Mouse (Mus musculus): ENCODE measurements around the gene Mturn.

Mturn gene

DNA sequence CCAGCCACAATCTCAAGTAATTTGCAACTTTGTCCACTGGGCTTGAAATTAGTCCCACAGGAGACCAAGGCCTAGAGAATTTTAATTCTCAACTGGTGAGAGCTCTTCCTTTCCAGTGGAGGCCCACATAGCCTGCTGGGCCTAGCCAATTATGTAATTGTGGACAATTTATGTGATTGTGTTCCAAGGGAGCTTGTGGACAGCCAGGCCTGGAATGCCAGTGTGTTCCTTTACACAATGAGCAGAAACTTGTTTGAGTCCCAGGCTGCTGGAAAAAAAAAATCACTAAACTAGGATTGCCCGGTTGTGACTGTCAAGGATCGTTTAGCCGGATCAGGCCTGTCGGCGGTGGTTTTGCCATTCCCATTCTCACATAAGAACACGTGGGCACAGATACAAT is 11.9 kb downstream of the Mturn start:
- in situ Hi-C loops (cut with MboI; ENCODE audit: low sequenced_read_pairs): no loop called here

DNA sequence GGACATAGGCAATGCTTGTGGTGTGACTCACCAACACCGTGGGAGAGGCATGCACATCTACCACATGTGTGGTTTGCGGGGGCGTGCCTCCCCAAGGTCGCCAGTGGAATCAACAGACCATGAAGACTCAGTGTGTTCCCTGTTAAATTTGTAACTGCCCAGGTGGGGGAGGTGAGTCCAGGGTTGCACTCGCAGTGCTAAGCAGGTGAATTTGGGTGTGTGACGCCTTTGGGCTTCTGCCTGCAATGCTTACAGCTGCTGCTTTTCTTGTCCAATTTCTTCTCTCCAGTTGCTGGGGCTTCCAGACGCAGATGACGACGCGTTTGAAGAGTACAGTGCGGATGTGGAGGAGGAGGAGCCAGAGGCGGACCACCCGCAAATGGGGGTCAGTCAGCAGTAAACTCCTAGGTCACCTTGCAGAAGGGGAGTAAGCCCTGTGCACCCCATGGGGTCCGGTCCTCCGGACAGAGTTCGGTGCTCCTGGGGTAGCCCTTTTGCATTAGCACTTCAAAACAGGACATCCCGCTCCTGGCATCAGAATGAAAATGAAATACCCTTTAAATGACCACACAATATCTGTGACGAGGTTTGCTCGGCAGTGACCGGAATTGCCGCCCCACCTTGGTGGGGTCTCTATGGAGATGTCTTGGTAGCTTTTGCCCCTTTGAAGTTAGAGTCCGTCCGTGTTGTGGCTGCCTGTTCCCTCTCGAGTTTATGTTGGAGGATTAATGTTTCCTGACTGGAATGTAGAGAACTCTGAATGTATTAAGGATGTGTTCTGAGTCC is 17.5 kb downstream of the Mturn start:
- in situ Hi-C loops (cut with MboI; ENCODE audit: low sequenced_read_pairs): no loop called here

DNA sequence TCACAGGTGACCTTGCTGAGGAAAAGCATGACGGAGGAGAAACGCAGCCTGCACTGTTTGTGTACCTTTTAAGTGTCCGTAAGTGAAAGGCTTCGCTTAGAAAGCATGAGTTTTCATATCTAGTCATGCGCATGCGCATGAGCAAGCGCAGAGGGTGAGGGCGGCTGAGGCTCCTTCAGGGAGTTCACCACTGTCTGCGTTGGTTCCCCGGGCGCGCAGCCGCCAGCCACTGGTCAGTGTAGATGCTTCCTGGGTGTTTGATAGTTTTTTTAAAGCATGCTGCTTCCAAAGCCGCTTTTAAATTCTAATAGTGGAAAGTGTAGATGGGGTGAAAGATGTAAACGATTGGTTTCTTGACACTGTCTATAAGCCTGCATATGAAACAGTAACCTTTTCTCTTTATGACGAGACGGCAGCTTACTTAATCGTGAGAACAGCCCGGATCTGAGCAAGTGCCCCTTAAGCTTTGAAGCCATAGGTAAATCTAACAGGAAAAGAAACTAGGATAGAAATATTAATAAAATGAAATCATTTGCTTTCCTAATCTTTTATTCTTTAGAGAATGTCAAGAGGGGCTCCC is 18.1 kb downstream of the Mturn start:
- in situ Hi-C loops (cut with MboI; ENCODE audit: low sequenced_read_pairs): loop anchor here (10.0 to 25.0 kb wide), 2 partner anchors 313 to 465 kb away; no protein-coding TSS in a partner anchor

DNA sequence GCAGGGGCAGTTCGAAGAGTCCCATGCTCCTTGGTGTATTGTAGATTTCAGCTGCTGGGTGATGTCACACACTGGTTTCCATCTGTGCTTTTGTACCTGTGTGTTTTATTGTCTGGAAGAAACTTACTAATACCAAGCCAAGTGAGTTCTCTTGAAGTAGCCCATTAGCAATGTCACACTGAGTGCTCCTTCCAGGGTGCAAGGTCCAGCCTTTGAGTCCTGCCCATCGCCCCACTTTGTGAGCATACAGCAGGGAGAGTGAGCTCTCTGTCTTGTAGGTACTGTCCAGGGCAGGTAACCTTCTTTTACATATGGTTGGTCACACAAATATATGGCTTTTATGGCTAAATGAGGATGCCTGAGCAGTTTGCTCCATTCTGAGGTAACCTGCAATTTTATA is 19.1 kb downstream of the Mturn start:
- in situ Hi-C loops (cut with MboI; ENCODE audit: low sequenced_read_pairs): loop anchor here (10.0 to 25.0 kb wide), 2 partner anchors 312 to 464 kb away; no protein-coding TSS in a partner anchor

DNA sequence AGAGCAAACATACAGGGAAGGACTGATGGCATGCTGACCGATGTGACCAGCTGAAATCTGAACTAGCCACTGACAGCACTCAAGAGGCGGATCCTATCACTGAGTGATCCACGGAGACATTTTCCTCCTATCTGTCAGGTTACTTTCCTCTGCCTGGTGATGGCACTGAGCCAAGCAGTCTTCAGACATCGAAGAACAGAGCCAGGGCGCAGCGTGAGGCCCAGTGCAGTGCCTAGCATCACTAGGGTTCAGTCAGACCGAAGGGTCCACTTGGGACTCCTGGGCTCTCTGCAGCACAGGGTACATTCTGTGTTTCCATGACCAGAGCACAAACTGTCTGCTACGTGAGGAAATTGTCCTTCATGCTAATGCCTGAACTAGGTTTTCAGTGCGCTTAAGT is 20.5 kb downstream of the Mturn start:
- in situ Hi-C loops (cut with MboI; ENCODE audit: low sequenced_read_pairs): loop anchor here (10.0 to 25.0 kb wide), 2 partner anchors 310 to 463 kb away; no protein-coding TSS in a partner anchor

DNA sequence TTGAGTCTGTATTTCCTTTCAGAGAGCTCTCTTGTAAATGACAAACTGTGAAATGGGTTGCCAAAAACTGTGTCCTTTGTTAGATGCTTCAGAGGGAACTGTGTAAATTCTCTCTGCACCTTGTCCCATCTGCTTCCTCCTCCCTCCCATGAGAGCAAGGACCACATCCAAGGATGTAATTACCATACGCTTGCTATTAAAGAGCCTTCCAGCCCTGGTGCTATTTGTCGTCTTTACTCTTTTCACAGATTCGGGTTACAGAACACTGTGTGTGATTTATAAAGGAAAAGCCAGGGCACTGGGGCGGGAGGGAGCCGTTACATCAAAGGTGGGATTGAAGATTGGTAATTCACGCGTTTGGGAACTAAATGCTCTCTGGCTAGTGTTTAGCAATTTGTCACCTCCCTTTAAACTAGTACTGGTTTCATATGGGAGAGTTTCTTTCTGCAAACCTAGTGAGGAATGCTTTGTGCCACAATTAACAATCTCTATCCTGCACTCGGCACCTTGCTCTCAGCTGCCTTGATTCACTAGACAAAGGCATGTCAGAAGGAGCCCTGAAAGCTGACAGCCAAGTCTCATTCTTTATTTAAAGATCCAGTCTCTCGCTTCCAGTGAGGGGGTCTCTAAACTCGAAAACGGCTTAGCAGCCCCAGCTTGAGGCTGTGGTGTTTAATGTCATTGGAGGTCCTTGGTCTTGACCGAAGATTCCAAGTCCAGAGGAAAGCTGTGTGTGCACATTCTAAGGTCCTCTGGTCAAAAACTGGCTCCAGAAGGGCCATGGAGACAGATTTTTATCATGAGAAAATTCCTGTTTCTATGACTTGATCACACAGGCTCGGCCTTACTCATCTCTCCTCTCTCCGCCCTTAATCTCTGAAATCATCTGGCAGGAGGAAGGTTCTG is 22.5 kb downstream of the Mturn start:
- in situ Hi-C loops (cut with MboI; ENCODE audit: low sequenced_read_pairs): loop anchor here (10.0 to 25.0 kb wide), 2 partner anchors 308 to 461 kb away; no protein-coding TSS in a partner anchor

DNA sequence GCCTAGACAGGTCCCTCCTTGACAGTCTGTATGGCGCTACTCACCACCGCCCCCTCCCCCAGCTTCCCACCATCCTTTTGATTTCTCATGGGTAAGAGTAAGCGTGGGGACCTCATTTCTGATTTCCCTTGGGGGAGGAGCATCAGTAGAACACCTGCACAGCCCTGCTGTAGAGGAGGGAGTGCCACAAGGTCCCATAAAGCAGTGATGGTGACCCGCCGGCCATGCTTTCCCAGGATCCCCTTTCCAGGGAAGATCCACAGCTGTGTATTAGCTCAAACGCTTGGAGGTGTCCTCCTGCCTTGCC is 23.1 kb downstream of the Mturn start:
- in situ Hi-C loops (cut with MboI; ENCODE audit: low sequenced_read_pairs): loop anchor here (10.0 to 25.0 kb wide), 2 partner anchors 308 to 460 kb away; no protein-coding TSS in a partner anchor

DNA sequence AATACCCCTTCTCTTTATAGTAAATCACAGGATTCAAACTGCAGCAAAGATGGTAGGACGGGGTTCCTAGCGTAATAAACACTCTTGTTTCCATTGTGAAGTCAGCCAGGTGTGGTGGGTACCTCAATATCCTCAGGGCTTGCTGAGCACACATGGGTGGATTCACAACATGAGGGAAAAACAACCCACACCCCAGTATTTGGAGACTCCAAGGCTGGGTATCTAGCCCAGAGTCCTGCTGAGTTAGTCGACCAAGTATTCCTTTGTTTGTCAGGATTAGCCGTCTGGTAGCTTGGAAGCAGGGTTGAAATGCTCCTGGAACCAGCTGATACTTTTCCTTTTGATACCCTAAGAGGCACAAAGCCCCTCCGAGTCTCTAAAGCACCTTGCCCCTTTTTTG is 23.4 kb downstream of the Mturn start:
- in situ Hi-C loops (cut with MboI; ENCODE audit: low sequenced_read_pairs): loop anchor here (10.0 to 25.0 kb wide), 2 partner anchors 307 to 460 kb away; no protein-coding TSS in a partner anchor

DNA sequence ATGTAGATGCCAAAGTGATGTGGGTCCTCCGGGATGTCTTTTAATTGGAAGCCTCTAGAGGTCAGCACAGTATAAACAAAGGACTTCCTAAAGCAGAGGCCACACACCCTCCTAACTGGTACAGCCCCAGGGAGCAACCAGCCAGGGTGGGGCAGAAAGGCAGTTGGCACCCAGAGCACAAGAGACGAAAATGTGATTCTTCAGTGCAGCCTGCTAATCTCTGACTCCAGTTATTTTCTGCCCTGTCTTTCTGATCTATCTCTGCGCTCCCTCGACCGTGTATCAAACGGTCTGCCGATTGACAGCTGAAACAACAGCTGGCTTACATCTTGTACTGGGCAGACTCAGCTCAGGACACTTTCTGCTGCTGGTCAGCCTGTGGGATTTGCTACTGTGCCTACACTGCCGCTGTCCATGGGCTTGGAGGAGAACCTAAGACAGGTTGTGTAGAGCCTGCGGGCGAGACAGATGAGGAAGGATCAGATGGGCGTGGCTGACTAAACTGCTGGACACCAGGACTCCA is 24.0 kb downstream of the Mturn start:
- in situ Hi-C loops (cut with MboI; ENCODE audit: low sequenced_read_pairs): loop anchor here (10.0 to 25.0 kb wide), 2 partner anchors 307 to 459 kb away; no protein-coding TSS in a partner anchor

DNA sequence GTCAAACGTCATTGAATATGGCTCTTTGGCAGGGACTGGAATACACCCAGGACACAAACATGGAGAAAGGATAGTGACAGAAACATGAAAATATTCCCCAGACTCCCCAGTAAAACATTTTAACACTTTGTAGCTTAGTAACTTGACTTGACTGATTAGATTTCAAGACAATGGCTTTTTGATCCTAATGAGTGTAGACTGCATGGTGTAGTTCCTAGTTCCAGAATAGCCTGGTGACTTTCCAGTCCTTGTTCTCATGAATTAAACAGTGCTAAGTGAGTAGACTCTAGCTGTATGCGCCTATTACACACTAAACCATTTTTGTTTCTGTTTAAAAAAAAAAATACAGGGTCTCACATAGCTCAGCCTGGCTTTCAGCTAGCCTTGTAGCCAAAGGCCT is 24.7 kb downstream of the Mturn start:
- in situ Hi-C loops (cut with MboI; ENCODE audit: low sequenced_read_pairs): loop anchor here (10.0 to 25.0 kb wide), 2 partner anchors 306 to 459 kb away; no protein-coding TSS in a partner anchor

DNA sequence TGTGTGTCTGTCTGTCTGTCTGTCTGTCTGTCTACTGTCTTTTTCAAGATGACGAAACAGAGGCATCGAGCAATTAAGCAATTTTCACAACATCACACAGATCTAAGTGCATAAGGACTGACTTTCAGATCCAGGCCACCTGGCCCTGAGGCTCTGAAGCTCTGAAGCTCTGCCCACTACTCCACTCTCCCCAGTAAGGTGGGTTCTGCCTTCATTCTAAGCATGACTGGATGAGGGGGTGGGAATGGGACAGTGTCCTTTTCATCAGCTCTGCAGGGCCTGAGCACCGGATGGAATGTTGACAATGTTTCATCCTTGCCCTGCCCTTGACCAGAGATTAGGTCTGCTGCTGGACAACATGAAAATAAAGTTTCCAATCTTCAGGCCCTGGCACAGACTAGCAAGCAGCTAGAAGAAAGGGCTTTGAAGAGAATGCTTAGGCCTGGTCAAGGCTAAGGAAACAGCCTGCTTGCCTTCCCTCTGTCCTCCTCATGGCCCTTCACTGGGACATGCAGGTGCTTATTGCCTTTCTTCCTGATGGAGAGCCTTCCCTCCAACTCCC is 25.3 kb downstream of the Mturn start:
- in situ Hi-C loops (cut with MboI; ENCODE audit: low sequenced_read_pairs): loop anchor here (10.0 to 25.0 kb wide), 2 partner anchors 306 to 458 kb away; no protein-coding TSS in a partner anchor

DNA sequence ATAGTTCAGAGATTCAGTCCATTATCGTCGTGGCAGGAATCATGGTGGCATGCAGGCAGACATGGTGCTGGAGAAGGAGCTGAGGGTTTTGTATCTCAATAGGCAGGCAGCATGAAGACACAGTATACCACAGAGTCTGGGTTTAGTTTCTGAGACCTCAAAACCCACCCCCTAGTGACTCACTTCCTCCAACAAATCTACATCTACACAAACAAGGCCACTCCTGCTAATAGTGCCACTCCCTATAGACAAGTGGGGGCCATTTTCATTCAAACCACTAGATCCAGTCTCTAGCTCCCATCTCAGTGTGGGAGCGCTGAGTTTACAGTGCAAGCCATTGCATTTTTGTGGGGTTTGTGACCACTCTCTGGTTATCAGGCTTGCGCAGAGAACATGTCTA is 27.2 kb downstream of the Mturn start:
- in situ Hi-C loops (cut with MboI; ENCODE audit: low sequenced_read_pairs): loop anchor here (10.0 to 25.0 kb wide), 2 partner anchors 304 to 456 kb away; no protein-coding TSS in a partner anchor

DNA sequence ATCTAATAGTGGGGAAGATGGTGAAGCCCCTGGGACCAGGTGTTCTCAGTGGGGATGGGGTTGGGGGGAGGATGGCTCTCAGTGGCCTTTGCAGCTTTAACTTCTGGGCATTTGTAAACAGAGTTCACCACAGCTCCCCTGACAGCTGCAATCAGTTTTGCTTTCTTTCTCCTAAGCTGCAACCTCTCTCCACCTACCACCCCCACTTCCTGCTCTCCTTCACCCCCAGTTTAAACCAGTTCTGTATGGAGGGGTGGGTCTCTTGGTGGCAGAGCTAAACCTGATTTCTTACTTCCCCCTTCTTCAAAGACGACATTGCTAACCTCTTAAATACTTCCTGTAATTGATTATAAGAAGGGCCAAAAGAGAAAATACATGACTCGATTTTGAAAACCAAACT is 34.3 kb downstream of the Mturn start:
- in situ Hi-C loops (cut with MboI; ENCODE audit: low sequenced_read_pairs): loop anchor here (25.0 kb wide), 1 partner anchor 297 kb away; no protein-coding TSS in a partner anchor

DNA sequence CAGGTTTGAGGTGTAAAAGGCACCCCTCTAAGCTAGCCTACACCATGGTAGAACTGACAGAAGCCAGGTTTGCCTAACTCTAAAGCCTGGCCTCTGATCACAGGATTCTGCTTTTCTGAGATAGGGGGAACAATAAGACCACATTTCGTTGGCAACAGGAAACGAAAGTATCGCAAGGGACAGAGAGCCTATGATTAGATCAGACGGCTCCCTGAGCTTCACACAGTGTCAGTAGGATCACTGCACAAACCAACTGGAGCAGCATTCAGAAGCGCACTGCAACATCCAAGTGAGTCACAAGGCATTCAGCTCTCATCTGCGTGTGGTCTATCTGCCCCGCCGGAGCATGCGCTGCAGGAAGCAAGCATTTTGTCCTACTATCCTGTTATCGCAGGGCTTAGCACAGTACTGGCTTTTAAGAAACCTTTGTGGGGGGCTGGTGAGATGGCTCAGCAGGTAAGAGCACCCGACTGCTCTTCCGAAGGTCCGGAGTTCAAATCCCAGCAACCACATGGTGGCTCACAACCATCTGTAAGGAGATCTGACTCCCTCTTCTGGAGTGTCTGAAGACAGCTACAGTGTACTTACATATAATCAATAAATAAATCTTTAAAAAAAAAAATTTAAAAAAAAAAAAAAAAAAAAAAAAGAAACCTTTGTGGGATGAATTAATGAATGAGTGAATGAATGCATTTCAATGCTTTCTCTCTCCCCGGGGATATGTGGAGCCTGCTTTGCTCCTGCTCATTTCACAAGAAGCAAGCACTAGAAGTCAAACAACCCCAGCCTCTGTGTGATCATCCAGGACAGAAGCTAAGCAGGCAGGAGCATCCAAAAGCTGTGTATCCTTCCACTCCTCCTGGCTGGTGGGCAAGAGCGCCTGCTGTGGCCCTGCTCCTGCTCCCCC is 37.6 kb downstream of the Mturn start:
- in situ Hi-C loops (cut with MboI; ENCODE audit: low sequenced_read_pairs): loop anchor here (25.0 kb wide), 1 partner anchor 293 kb away; no protein-coding TSS in a partner anchor

DNA sequence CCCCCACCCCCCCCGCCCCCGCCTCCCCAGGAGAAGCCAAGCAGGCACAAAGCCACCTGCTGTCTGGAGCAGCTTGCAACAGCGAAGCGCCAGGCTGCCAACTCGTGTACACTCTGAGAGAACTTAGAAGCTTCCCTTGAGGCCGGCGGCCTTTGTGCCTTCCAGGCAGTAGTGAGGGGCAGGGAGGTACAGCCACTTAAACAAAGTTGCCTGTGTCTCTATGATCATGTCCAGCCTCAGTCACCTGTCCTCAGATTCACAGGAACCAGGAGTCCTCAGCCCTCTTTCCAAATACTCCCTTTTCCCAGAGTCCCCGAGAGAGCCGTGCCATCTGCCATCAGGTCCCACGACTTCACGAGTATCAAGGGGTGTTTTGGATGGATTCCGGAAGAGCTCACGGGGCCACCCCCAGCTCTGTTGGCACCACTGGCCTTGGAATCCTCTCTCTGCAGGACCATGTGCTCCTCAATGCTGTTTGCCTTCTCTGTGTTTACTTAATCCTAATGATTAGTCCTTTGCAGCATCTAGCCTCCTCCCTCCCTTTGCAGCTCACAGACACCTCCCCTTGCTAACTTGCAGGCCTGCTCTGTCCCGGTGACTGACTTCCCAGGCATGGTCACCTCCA is 38.4 kb downstream of the Mturn start:
- in situ Hi-C loops (cut with MboI; ENCODE audit: low sequenced_read_pairs): loop anchor here (25.0 kb wide), 1 partner anchor 293 kb away; no protein-coding TSS in a partner anchor

DNA sequence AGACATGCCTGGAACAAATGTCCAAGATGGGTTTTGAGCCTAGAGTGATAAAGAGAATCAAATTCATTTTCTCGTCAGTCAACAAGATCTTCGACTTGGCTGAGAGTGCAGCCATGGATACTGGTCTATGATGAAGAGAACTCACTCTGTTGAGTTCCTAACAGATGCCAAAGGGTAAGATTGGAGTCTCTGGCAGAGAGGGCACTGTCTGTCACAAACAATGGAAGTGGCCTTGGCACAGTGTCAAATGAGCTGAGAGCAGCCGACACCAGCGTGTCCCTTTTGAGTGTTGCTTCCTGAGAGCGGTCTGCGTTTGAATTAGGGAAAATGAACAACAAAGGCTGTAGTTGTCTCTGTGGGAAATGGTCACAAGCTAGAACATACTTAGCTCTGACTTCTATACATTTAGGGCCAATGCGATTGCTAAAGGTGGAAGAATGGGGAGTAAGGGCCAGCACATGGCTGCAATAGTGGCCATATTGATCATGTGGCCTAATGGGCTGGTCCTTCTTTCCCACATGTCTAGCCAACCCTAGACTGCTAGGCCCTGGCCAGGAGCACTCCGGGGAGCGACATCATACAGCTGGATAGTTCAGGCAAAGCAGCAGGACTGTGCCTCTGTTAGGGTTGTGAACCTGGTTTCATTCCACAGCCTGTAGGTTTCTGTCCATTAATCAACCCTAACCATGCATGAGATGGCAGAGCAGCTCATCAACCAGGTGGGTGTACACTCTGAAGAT is 39.3 kb downstream of the Mturn start:
- in situ Hi-C loops (cut with MboI; ENCODE audit: low sequenced_read_pairs): loop anchor here (25.0 kb wide), 1 partner anchor 292 kb away; no protein-coding TSS in a partner anchor

DNA sequence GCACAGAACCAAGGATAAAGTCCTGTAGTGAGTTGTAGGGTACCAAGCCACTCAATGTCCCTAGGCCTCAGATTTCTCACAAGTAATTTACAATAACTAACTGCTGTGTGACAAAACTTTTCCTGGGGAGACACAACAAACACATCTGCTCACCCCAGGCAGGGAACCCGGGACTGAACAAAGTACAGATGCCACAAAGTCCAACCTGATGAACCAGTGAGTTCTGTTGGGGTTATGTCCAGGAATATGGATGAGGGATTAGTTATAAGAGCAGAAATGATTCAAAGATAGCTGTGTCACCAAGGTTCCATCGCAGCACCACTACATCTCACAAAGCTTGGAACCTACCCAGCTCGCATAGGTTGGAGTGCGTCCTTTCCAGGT is 39.8 kb downstream of the Mturn start:
- in situ Hi-C loops (cut with MboI; ENCODE audit: low sequenced_read_pairs): loop anchor here (25.0 kb wide), 1 partner anchor 291 kb away; no protein-coding TSS in a partner anchor

DNA sequence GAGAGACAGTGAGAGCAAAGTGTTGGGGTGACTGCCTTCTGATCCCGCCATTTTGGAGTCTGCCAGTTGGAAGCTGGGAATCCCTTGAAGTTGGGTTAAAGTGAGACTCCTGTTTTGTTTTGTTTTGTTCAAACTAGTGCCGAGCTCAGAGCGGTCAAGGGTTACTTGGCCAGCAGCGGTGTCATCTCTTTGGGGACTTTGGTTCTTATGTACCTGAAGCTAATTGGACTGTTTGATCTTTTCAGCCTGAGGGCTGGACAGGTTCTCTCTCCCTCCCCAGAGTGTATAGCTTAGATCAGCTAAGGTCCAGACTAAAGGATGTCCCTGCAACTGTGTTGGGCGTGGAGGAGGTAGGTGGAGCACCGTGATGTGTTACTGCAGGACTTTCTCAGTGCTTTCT is 44.9 kb downstream of the Mturn start:
- in situ Hi-C loops (cut with MboI; ENCODE audit: low sequenced_read_pairs): no loop called here

All from CH12F3 (cell line).